Mouse (Mus musculus): ENCODE results near the gene Plgrkt. TPM values are rescaled to one million over a fixed set of nuclear protein-coding genes. Genes with fewer than 3 reads are reported as not detected.

The Plgrkt gene
- total RNA-seq, 2 experiments from 2014 or later, result 24.3 to 28.4 TPM

- DNase-seq (ENCODE audit: extremely low spot score in 1 of 2, low spot score in 1 of 2), result no peak
Measured at GRCm38 (mm10) chr19:29384412-29384811, 17.2 kb upstream of the Plgrkt start.

- DNase-seq (ENCODE audit: extremely low spot score in 1 of 2, low spot score in 1 of 2), result no peak
Measured at GRCm38 (mm10) chr19:29383368-29383767, 16.2 kb upstream of the Plgrkt start.

GRCm38 (mm10) chr19:29379839-29380603 lies 12.8 kb upstream of the Plgrkt start:
- DNase-seq (ENCODE audit: extremely low spot score in 1 of 2, low spot score in 1 of 2), result no peak

- no peak for DNase-seq (ENCODE audit: extremely low spot score in 1 of 2, low spot score in 1 of 2)
Measured at GRCm38 (mm10) chr19:29376382-29376781, 9.2 kb upstream of the Plgrkt start.

- DNase-seq (ENCODE audit: extremely low spot score in 1 of 2, low spot score in 1 of 2), result no peak
Measured at GRCm38 (mm10) chr19:29374947-29375346, 7.8 kb upstream of the Plgrkt start.

- DNase-seq (ENCODE audit: extremely low spot score in 1 of 2, low spot score in 1 of 2), result no peak
Measured at GRCm38 (mm10) chr19:29373438-29373837, 6.2 kb upstream of the Plgrkt start.

- no peak for DNase-seq (ENCODE audit: extremely low spot score in 1 of 2, low spot score in 1 of 2)
Measured at GRCm38 (mm10) chr19:29372621-29373020, 5.4 kb upstream of the Plgrkt start.

GRCm38 (mm10) chr19:29372138-29372537 lies 4.9 kb upstream of the Plgrkt start:
- no peak for DNase-seq (ENCODE audit: extremely low spot score in 1 of 2, low spot score in 1 of 2)

GRCm38 (mm10) chr19:29371284-29372081 lies 4.3 kb upstream of the Plgrkt start:
- no peak for DNase-seq (ENCODE audit: extremely low spot score in 1 of 2, low spot score in 1 of 2)

GRCm38 (mm10) chr19:29370545-29371283 lies 3.5 kb upstream of the Plgrkt start:
- no peak for DNase-seq (ENCODE audit: extremely low spot score in 1 of 2, low spot score in 1 of 2)

GRCm38 (mm10) chr19:29370112-29370511 lies 2.9 kb upstream of the Plgrkt start:
- no peak for DNase-seq (ENCODE audit: extremely low spot score in 1 of 2, low spot score in 1 of 2)

GRCm38 (mm10) chr19:29368671-29369309 lies 1.6 kb upstream of the Plgrkt start:
- DNase-seq (ENCODE audit: extremely low spot score in 1 of 2, low spot score in 1 of 2), result no peak

GRCm38 (mm10) chr19:29368041-29368440 lies 851 bp upstream of the Plgrkt start:
- DNase-seq (ENCODE audit: extremely low spot score in 1 of 2, low spot score in 1 of 2), result no peak

- no peak for DNase-seq (ENCODE audit: extremely low spot score in 1 of 2, low spot score in 1 of 2)
Measured at GRCm38 (mm10) chr19:29366226-29366968, 793 bp downstream of the Plgrkt start.

GRCm38 (mm10) chr19:29365105-29365504 lies 2.1 kb downstream of the Plgrkt start:
- no peak for DNase-seq (ENCODE audit: extremely low spot score in 1 of 2, low spot score in 1 of 2)

GRCm38 (mm10) chr19:29364076-29364475 lies 3.1 kb downstream of the Plgrkt start:
- no peak for DNase-seq (ENCODE audit: extremely low spot score in 1 of 2, low spot score in 1 of 2)

GRCm38 (mm10) chr19:29363557-29363956 lies 3.6 kb downstream of the Plgrkt start:
- DNase-seq (ENCODE audit: extremely low spot score in 1 of 2, low spot score in 1 of 2), result no peak

- DNase-seq (ENCODE audit: extremely low spot score in 1 of 2, low spot score in 1 of 2), result no peak
Measured at GRCm38 (mm10) chr19:29362173-29362930, 4.8 kb downstream of the Plgrkt start.
